Mouse (Mus musculus): ENCODE data around the gene Usp2. TPM values are rescaled to one million over a fixed set of nuclear protein-coding genes. Genes with fewer than 3 reads are reported as not detected.

The Usp2 gene
- total and polyA plus RNA-seq, 3 experiments: 3.2 to 20.1 (median 8.6) TPM

DNA sequence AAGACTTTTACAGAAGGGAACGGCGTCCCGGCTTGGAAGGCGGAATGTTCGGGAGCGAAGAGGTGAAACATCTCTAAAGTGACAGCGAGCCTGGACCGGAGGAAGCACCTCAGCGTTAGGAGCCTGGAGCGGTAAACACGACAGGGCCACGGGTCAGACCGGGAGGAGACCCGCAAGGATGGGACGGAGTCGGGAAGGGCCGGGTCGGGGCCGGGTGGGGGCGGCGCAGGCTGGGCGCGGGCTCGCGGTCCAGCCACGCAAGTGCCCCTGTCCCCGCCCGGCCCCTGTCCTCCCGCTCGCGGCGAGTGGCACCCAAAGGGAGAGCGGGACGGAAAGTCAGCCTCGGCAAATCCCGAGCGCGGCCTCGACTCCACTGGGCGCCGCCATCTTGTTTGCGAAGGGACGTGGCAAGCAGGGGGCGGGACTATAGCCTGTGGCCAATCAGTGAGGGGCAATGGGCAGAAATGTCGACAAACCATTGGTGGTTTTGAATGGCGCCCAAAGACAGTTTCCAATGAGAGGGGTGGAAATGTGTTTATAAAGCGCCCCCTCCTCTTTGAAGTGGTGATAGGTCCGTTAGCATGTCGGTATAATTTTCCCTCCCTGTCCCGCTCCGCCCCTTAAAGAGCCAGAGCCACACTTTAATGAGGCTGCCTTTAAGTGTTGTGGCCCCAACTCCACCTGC is 46.4 kb downstream of the Usp2 start, which contains the start of the genes Gm49380 and Rnf26:
Gene Gm49380, minus strand, starts transcription at position 396 of the 685 bp plus-strand sequence.
Gene Rnf26, minus strand, starts transcription at position 413 of the 685 bp plus-strand sequence.
- H3K4me3 ChIP-seq (ENCODE audit: low read depth, low read length): peak within 1 kb of the TSS; percentile 83
- DNase-seq (ENCODE audit: low spot score) (peak; percentile 98), ATAC-seq (ENCODE audit: extremely low read depth, insufficient number of reproducible peaks, low FRiP score, poor library complexity, severe bottlenecking) (peak; percentile 95)
- H3K9me3 ChIP-seq (replicated peaks): no peaks in the 10 kb centered on the region
- H3K27me3 ChIP-seq (ENCODE audit: insufficient read depth, low read length): 0 out of 2 replicates have a peak, but pooled peaks cover 6% of the 10 kb centered on the region
- H3K4me1 ChIP-seq (ENCODE audit: insufficient read depth, low read depth, low read length): peaks cover 36% of the 10 kb centered on the region
- no peak for TF ChIP-seq CTCF (IDR thresholded peaks at IDR 0.05; ENCODE audit: low read depth, low read length)
- no peak for TF ChIP-seq GATA2 (IDR thresholded peaks at IDR 0.05; ENCODE audit: borderline replicate concordance, low read depth, low read length)
- TF ChIP-seq POLR2AphosphoS5 (IDR thresholded peaks at IDR 0.05; ENCODE audit: insufficient replicate concordance, low read depth, low read length): no peak
- no peak for TF ChIP-seq GATA1 (IDR thresholded peaks at IDR 0.05; ENCODE audit: borderline replicate concordance, low read length)
- no peak for TF ChIP-seq TAL1 (conservative IDR thresholded peaks at IDR 0.05; ENCODE audit: low read depth, low read length)
- H3K36me3 ChIP-seq (replicated peaks): peaks cover 24% of the 10 kb centered on the region

DNA sequence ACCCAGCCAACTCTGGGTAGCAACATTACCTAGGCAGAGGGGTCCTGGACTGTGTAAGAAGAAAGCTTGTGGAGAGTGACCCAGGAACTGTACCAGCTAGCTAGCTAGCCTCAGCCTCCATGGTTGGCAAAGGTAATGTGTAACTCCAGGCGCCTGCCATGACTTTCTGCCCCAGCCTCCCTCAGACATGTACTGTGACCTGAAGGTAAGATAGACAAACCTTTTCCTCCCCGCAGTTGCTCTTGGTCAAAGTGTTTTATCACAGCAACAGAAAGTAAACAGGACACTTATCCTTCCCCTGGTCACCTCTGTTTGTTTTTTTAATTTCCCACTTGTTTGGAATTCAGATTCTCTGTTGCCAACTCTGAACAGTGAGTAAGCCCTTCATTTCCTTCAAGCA is 47.6 kb downstream of the Usp2 start:
- Histone ChIP-seq H3K9me3 (replicated peaks) (no peaks in the 10 kb centered on the region), H3K4me3 (ENCODE audit: low read depth, low read length) (no peak overlapping the region), H3K4me1 (ENCODE audit: insufficient read depth, low read depth, low read length) (peaks cover 24% of the 10 kb centered on the region), H3K27me3 (ENCODE audit: insufficient read depth, low read length) (0 out of 2 replicates have a peak, but pooled peaks cover 6% of the 10 kb centered on the region), H3K36me3 (replicated peaks) (peaks cover 12% of the 10 kb centered on the region)
- ATAC-seq (ENCODE audit: extremely low read depth, insufficient number of reproducible peaks, low FRiP score, poor library complexity, severe bottlenecking) (no peak), DNase-seq (ENCODE audit: low spot score) (no peak)
- TF ChIP-seq CTCF (IDR thresholded peaks at IDR 0.05; ENCODE audit: low read depth, low read length): no peak
- TF ChIP-seq POLR2AphosphoS5 (IDR thresholded peaks at IDR 0.05; ENCODE audit: insufficient replicate concordance, low read depth, low read length): no peak
- TF ChIP-seq GATA2 (IDR thresholded peaks at IDR 0.05; ENCODE audit: borderline replicate concordance, low read depth, low read length): no peak
- TF ChIP-seq TAL1 (conservative IDR thresholded peaks at IDR 0.05; ENCODE audit: low read depth, low read length): no peak
- TF ChIP-seq GATA1 (IDR thresholded peaks at IDR 0.05; ENCODE audit: borderline replicate concordance, low read length): no peak

DNA sequence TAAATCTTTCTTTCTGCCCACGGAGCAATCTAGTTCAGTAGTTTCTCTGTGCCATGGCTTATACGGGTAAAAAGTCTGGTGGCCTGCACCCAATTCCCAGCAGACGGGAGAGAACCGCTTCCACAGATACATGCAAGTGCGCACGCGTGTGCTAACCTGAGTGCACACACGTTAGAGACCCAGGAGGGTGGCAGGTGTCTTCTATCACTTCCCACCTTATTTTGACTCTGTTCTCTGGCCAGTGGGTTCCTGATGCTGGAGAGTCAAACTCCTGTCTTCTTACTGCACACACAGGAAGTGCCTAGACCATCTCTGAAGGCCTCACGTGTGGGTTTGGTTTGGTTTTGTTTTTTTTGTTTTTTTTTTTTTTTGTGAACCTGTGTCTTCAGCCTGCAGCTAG is 48.8 kb downstream of the Usp2 start:
- H3K4me1 ChIP-seq (ENCODE audit: insufficient read depth, low read depth, low read length): peaks cover 13% of the 10 kb centered on the region
- peaks cover under 1% of the 10 kb centered on the region for H3K36me3 ChIP-seq (replicated peaks)
- no peak for ATAC-seq (ENCODE audit: extremely low read depth, insufficient number of reproducible peaks, low FRiP score, poor library complexity, severe bottlenecking)
- TF ChIP-seq GATA1 (IDR thresholded peaks at IDR 0.05; ENCODE audit: borderline replicate concordance, low read length) (no peak), POLR2AphosphoS5 (IDR thresholded peaks at IDR 0.05; ENCODE audit: insufficient replicate concordance, low read depth, low read length) (no peak), TAL1 (conservative IDR thresholded peaks at IDR 0.05; ENCODE audit: low read depth, low read length) (no peak), GATA2 (IDR thresholded peaks at IDR 0.05; ENCODE audit: borderline replicate concordance, low read depth, low read length) (no peak), CTCF (IDR thresholded peaks at IDR 0.05; ENCODE audit: low read depth, low read length) (no peak)
- H3K27me3 ChIP-seq (ENCODE audit: insufficient read depth, low read length): peaks cover 15% of the 10 kb centered on the region
- no peak overlapping the region for H3K4me3 ChIP-seq (ENCODE audit: low read depth, low read length)
- DNase-seq (ENCODE audit: low spot score): no peak
- H3K9me3 ChIP-seq (replicated peaks): no peaks in the 10 kb centered on the region

DNA sequence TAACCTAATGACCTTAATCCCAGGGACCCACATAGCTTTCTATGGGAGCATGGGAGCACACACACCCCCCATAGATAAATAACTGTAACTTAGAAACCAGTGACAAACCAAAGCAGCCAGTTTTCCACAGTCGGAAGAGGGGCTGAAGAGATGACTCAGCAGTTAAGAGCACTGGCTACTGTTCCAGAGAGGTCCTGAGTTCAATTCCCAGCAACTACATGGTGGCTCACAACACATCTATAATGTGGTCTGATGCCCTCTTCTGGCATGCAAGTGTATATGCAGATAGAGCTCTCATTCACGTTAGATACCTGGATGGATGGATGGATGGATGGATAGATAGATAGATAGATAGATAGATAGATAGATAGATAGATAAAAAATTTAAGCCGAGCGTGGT is 49.4 kb downstream of the Usp2 start:
- Histone ChIP-seq H3K4me3 (ENCODE audit: low read depth, low read length) (no peak overlapping the region), H3K36me3 (replicated peaks) (no peaks in the 10 kb centered on the region), H3K9me3 (replicated peaks) (no peaks in the 10 kb centered on the region), H3K27me3 (ENCODE audit: insufficient read depth, low read length) (peaks cover 19% of the 10 kb centered on the region), H3K4me1 (ENCODE audit: insufficient read depth, low read depth, low read length) (peaks cover 13% of the 10 kb centered on the region)
- TF ChIP-seq POLR2AphosphoS5 (IDR thresholded peaks at IDR 0.05; ENCODE audit: insufficient replicate concordance, low read depth, low read length) (no peak), TAL1 (conservative IDR thresholded peaks at IDR 0.05; ENCODE audit: low read depth, low read length) (no peak), GATA1 (IDR thresholded peaks at IDR 0.05; ENCODE audit: borderline replicate concordance, low read length) (no peak), CTCF (IDR thresholded peaks at IDR 0.05; ENCODE audit: low read depth, low read length) (no peak), GATA2 (IDR thresholded peaks at IDR 0.05; ENCODE audit: borderline replicate concordance, low read depth, low read length) (no peak)
- no peak for ATAC-seq (ENCODE audit: extremely low read depth, insufficient number of reproducible peaks, low FRiP score, poor library complexity, severe bottlenecking)
- no peak for DNase-seq (ENCODE audit: low spot score)

DNA sequence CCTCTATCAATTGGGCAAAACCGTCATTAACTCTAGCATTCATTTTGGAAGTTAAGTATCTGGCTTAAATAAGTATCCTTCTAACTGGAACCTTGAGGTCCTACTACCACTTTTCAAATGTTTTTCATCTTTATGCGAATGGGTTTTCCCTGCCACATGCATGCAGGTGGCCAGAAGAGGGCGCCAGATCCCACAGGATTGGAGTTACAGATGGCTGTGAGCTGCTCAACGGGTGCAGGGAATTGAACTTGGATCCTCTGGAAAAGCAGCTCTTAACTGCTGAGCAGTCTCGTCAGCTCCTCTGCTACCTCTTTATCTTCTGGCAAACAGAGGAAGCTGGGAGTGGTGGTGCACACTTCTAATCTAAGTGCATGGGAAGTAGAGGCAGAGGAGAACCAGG is 52.2 kb downstream of the Usp2 start:
- Histone ChIP-seq H3K9me3 (replicated peaks) (no peaks in the 10 kb centered on the region), H3K4me1 (ENCODE audit: insufficient read depth, low read depth, low read length) (peaks cover 8% of the 10 kb centered on the region), H3K27me3 (ENCODE audit: insufficient read depth, low read length) (peaks cover 19% of the 10 kb centered on the region), H3K36me3 (replicated peaks) (no peaks in the 10 kb centered on the region), H3K4me3 (ENCODE audit: low read depth, low read length) (no peak overlapping the region)
- ATAC-seq (ENCODE audit: extremely low read depth, insufficient number of reproducible peaks, low FRiP score, poor library complexity, severe bottlenecking) (no peak), DNase-seq (ENCODE audit: low spot score) (no peak)
- peak; percentile 53 for TF ChIP-seq CTCF (IDR thresholded peaks at IDR 0.05; ENCODE audit: low read depth, low read length)
- TF ChIP-seq POLR2AphosphoS5 (IDR thresholded peaks at IDR 0.05; ENCODE audit: insufficient replicate concordance, low read depth, low read length): no peak
- no peak for TF ChIP-seq GATA2 (IDR thresholded peaks at IDR 0.05; ENCODE audit: borderline replicate concordance, low read depth, low read length)
- no peak for TF ChIP-seq GATA1 (IDR thresholded peaks at IDR 0.05; ENCODE audit: borderline replicate concordance, low read length)

DNA sequence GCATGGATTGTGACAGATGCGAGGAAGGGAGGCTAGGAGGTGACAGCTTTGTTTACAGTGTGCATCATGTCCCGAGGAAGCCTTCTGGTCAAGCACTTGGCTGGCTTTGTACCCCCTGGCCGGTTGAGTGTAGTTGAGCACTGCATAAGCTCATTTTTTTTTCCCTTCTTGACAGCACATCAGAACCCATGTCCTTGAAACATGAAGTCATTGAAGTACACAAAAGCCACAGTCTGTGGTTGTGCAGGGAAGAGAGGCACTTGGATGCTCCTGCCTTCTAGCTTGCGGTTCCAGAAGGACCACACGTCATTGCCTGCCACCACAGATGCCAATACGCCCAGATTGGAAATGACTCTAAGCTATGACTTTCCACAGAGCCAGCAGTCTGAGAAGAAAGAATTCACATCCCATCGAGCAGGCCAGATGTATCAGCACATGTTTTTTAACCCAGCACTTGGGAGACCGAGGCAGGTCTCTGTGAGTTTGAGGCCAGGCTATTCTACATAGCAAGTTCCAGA is 53.2 kb downstream of the Usp2 start:
- Histone ChIP-seq H3K36me3 (replicated peaks) (no peaks in the 10 kb centered on the region), H3K4me3 (ENCODE audit: low read depth, low read length) (no peak overlapping the region), H3K27me3 (ENCODE audit: insufficient read depth, low read length) (peaks cover 19% of the 10 kb centered on the region), H3K9me3 (replicated peaks) (no peaks in the 10 kb centered on the region), H3K4me1 (ENCODE audit: insufficient read depth, low read depth, low read length) (peaks cover 3% of the 10 kb centered on the region; the same call in 1 of the 2 replicates)
- TF ChIP-seq CTCF (IDR thresholded peaks at IDR 0.05; ENCODE audit: low read depth, low read length) (no peak), POLR2AphosphoS5 (IDR thresholded peaks at IDR 0.05; ENCODE audit: insufficient replicate concordance, low read depth, low read length) (no peak), TAL1 (conservative IDR thresholded peaks at IDR 0.05; ENCODE audit: low read depth, low read length) (no peak), GATA2 (IDR thresholded peaks at IDR 0.05; ENCODE audit: borderline replicate concordance, low read depth, low read length) (no peak), GATA1 (IDR thresholded peaks at IDR 0.05; ENCODE audit: borderline replicate concordance, low read length) (no peak)
- DNase-seq (ENCODE audit: low spot score) (no peak), ATAC-seq (ENCODE audit: extremely low read depth, insufficient number of reproducible peaks, low FRiP score, poor library complexity, severe bottlenecking) (no peak)
